Mouse (Mus musculus) macrophage (primary cell): Measurements from ENCODE around the gene Tgfb1. TPM values are rescaled to one million over a fixed set of nuclear protein-coding genes. Genes with fewer than 3 reads are reported as not detected.

Source experiments
- H3K27ac ChIP-seq: fragments of 350-480 bp; formaldehyde crosslinking; 2 replicates; pipeline ENCODE4 v1.9.0; 2021
- H3K36me3 ChIP-seq: fragments of 350-480 bp; formaldehyde crosslinking; 2 replicates; pipeline ENCODE4 v1.9.0; 2021; ENCODE audit errors: inconsistent target
- H3K4me3 ChIP-seq: fragments of 350-480 bp; formaldehyde crosslinking; 2 replicates; pipeline ENCODE4 v1.9.0; 2021; ENCODE audit errors: inconsistent target
- H3K79me2 ChIP-seq: fragments of 350-480 bp; formaldehyde crosslinking; 2 replicates; pipeline ENCODE4 v1.9.0; 2021; ENCODE audit errors: inconsistent target
- WGBS: methylation state at CpG from one replicate; pipeline ENCODE4 v1.1.7; 2026; ENCODE audit warnings: inconsistent platforms; ENCODE audit not compliant: missing documents; 5-methylcytosine and 5-hydroxymethylcytosine counted together
- polyA plus RNA-seq: library from polyadenylated mRNA; stranded (reverse); fragments of 250-400 nt; gene quantifications from 3 replicates; pipeline ENCODE4 v1.2.4, GENCODE M21; 2018; ENCODE audit warnings: inconsistent platforms

The Tgfb1 gene
- polyA plus RNA-seq, 1 experiment from 2014 or later = 471 TPM

DNA sequence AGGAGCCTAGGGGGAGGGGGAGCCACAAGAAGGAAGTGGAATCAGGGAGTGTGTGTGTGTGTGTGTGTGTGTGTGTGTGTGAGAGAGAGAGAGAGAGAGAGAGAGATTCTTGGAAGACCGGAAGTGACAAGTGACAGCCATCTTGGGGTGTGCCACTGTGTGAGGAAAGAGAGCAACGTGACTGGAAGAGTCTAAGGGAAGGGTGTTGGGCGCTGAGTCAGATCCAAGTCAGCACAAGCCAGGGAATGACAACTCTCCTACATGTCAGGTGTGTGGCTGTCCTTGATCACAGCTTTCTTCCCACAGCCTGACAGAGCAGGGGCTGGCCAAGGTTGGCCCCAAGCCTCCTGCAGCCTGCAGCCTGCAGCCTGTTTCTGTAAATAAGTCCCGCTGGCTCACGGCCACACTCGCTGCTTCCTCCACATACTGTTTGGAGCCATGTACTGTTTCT, 19.0 kb downstream of the Tgfb1 start:
- H3K4me3 ChIP-seq = no peak overlapping the region
- 24% methylated on average over 6 of the region's 6 CpGs for WGBS
- H3K36me3 ChIP-seq = peaks cover 26% of the 10 kb centered on the region
- H3K79me2 ChIP-seq = peaks cover 42% of the 10 kb centered on the region
- peak overlapping the region; percentile 97 for H3K27ac ChIP-seq

DNA sequence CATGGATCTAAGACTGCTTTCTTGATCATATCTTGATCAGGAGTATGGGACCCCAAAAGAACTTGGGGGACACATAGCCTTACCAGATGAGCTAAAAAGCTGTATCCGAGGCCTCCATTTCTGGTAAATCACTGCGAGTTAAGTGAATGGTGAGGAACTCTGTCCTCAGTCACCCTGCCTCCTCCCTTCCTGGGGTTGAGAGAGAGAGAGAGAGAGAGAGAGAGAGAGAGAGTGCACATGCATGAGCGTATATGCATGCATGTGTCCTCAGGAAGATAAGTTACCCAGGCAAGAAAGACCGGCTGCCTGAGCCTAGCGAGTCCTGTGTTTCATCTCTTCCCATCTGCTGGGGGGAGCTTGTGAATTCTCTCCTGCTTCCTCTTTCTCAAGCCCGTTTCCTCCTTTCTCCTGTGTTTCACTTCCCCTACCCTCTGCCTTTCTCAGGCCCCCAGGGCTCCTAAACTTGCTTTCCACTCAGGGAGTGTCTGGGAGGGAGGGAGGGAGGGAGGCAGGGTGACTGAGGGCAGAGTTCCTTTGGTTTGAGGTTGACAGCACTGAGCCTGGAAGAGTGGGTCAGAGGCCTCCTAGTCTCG, 19.9 kb downstream of the Tgfb1 start:
- Histone ChIP-seq H3K27ac (peak overlapping the region; percentile 97), H3K79me2 (peaks cover 34% of the 10 kb centered on the region), H3K36me3 (peaks cover 17% of the 10 kb centered on the region), H3K4me3 (no peak overlapping the region)
- WGBS = 3% methylated on average over 7 of the region's 7 CpGs

DNA sequence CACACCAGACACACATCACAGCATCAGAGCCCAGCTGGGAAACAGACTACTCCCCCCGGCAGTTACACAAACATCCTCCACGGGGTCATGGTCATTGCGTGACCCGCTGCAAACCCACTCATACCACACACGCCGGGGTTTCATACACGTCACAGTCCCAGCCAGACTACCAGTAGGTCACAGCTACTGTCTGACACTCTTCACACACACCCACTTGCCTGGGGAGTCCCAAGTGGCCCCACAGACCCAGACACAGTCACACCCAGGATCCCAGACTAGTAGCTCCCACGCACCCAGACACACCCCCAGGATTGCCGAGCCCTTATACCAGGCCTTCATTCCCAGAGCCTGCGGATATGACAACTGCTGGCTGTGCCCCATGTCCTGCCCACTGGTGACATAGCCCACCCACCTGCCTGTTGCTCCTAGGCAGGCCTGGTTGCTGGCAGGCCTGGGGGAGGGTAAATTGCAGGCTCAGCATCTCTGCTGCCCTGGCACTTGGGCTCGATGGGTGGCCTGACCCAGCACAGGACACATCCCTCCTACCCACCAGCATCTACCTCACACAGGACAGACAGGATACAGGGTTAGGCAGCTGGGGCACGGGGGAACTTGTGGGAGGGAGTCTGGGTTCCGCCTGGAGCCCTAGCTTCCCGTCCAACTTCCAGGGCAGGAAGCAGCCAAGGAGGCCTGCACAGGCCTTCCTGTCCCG, 20.9 kb downstream of the Tgfb1 start:
- Histone ChIP-seq H3K27ac (peak overlapping the region; percentile 97), H3K4me3 (no peak overlapping the region), H3K79me2 (peaks cover 23% of the 10 kb centered on the region; the same call in 1 of the 2 replicates), H3K36me3 (peaks cover 9% of the 10 kb centered on the region)
- WGBS = 25% methylated on average over 14 of the region's 15 CpGs

DNA sequence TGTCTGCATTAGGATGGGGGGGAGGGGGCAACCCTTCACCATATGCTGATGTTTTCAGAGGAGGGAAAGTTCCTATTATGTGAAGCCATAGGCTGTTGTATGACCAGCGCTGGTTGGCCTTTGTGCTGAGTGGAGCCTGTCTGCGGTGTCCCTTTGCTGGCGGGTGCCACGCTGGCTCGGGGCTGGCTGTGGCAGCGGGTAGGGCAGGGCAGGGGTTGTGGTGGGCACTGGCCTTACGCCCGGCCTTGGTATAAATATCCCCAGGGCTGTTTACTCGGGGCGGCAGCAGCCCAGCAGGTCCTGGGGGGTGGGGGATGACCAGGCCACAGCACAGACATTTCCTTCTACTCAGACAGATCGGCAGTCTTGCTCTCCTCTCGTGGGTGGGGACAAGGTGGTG, 23.2 kb downstream of the Tgfb1 start:
- Histone ChIP-seq H3K79me2 (peaks cover 17% of the 10 kb centered on the region; the same call in 1 of the 2 replicates), H3K36me3 (peaks cover 24% of the 10 kb centered on the region), H3K27ac (no peak overlapping the region), H3K4me3 (no peak overlapping the region)
- WGBS = 32% methylated on average over 12 of the region's 12 CpGs

DNA sequence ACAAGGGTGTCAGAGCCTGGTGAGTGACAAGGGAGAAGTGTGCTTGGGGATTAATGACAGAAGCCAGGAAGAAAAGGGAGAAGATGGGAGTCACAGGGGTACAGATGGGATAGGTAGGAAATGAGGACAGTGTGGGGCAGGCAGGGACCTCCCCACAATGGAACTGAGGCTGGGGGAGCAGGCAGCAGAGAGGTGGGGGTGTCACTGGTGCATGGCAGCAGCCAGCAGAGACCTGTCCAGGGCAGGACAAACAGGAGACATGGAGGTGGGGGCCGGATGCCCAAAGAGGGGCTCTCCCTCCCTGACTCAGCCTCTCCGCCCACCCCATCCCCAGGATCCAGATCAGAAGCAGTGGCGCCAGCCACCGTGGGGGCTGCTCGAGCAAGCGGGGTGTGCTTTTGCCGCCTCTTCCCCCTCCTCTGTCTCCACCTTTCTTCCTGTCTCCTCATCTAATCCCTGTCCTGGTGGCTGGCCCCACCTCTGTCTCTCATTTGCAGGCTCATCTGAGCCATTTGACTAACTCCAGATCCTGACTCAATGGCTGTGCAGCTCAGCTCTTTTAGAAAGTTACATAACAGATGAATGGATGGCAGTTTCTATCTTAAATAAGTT, 23.8 kb downstream of the Tgfb1 start:
- Histone ChIP-seq H3K79me2 (peaks cover 23% of the 10 kb centered on the region; the same call in 1 of the 2 replicates), H3K4me3 (no peak overlapping the region), H3K27ac (0 out of 2 replicates have a peak overlapping the region, but pooled peaks have one; percentile 10), H3K36me3 (peaks cover 30% of the 10 kb centered on the region)
- 46% methylated on average over 7 of the region's 7 CpGs for WGBS

DNA sequence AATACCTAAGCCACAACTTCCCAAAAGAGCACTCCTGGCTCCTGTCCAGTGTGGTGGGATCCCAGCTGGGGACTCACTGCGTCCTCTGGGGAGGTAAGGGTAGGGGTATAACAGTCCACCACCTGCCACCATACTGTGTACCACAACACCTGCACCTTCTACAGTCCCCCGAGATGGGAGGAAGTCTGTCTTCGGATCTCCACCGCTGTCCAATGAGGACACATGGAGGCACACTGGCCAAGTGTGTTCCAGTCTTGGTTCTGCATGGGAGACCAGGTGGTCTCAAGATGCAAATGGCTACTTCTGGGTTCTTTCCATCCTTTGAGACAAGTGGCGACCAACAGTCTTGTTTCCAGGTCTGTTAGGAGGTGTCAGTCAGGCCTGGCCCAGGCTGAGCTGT, 24.4 kb downstream of the Tgfb1 start:
- H3K27ac ChIP-seq = peak overlapping the region; percentile 10; the same call in 1 of the 2 replicates
- 57% methylated on average over 5 of the region's 5 CpGs for WGBS
- peaks cover 34% of the 10 kb centered on the region for H3K36me3 ChIP-seq
- no peak overlapping the region for H3K4me3 ChIP-seq
- H3K79me2 ChIP-seq = peaks cover 29% of the 10 kb centered on the region; the same call in 1 of the 2 replicates

DNA sequence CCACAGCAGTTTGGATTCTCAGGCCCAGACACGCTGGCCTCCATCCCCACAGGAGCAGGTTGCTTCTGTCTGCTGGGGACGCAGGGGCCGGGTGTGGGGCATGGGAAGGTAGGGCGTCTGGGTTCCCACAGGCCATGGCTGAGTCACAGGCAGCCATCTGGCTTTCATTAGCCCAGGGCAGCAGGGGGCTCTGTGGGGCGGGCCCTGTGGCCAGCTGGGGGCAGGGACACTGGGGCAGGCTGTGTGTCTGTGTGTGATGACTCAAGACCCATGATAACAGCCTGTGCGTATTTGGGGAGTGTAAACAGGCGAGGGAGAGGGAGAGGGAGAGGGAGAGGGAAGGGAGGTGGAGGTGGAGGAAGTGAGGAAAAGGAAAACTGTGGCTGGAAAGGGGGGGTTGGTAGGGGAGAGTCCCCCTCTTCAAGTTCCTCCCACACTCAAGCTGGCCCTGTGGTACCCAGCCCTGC, 25.0 kb downstream of the Tgfb1 start:
- peaks cover 35% of the 10 kb centered on the region for H3K79me2 ChIP-seq
- WGBS = 21% methylated on average over 7 of the region's 7 CpGs
- peaks cover 36% of the 10 kb centered on the region for H3K36me3 ChIP-seq
- peak overlapping the region; percentile 10 for H3K27ac ChIP-seq
- H3K4me3 ChIP-seq = no peak overlapping the region

DNA sequence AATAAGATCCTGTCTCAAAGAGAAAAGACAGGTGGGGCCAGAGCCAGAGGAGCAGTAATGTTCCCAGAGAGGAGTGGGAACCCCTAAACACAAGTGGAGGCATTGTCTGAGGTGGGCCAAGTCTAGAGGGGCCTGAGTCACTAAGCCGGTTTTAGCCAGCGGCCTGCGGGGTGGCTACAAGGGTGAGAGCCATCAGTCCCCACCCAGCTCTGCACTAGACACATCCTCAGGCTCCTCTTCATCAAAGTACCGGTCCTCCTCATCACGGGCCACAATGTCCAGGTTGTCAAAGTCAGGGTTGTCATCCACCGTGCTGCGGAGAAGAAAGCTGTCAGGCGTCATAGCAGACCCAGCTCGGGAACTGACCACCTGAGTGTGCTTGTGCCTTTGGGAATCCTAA, 26.0 kb downstream of the Tgfb1 start:
- WGBS = 96% methylated on average over 9 of the region's 9 CpGs
- Histone ChIP-seq H3K27ac (no peak overlapping the region), H3K4me3 (no peak overlapping the region), H3K36me3 (peaks cover 36% of the 10 kb centered on the region), H3K79me2 (peaks cover 40% of the 10 kb centered on the region)

DNA sequence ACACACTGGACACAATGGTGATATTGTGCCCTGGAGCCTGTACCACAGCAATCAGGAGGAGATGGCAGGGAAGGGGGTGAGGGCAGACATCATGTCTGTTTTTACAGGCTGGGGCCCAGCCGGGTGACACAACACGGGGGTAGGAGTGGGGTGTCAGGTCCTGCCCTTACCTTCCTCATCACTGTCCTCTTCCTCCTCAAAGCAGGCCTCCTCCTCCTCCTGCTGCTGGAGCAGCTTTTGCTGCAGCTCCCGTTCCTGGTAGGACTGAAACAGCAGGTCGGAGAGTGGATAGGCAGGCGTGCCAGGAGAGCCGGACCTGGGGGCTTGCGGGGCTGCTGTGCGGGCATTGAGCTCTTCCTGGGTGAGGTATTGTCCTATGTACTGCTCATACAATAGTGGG, 27.8 kb downstream of the Tgfb1 start:
- no peak overlapping the region for H3K4me3 ChIP-seq
- H3K36me3 ChIP-seq = peaks cover 36% of the 10 kb centered on the region
- H3K27ac ChIP-seq = no peak overlapping the region
- WGBS = 93% methylated on average over 7 of the region's 8 CpGs
- peaks cover 45% of the 10 kb centered on the region for H3K79me2 ChIP-seq

DNA sequence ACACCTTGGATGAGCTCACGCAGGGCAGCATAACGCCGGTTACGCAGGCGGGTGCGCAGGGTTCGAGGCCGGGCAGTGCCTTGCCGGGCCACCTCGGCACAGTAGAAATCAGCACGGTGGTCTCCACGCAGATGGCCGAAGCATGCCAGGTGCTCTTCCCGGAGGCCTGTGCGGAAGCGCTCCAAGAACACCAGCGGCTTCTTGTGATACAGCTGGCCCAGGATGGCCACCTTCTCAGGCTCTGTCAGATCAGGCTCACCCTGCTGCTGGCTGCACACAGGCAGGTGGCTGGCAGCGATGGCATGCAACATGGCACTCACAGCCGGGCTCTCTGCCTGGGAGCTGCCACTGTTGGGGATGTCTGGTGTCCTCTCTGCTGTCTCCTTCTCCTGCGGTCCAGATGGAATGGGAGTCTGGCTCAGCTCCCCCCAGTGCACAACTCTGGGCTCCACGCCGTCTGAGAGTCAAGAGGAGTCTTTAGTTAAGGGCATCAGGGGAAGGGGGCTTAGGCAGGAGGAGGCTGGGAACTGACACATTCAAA, 29.0 kb downstream of the Tgfb1 start:
- Histone ChIP-seq H3K79me2 (peaks cover 45% of the 10 kb centered on the region), H3K4me3 (no peak overlapping the region), H3K27ac (no peak overlapping the region), H3K36me3 (peaks cover 36% of the 10 kb centered on the region)
- WGBS = 96% methylated on average over 21 of the region's 22 CpGs

DNA sequence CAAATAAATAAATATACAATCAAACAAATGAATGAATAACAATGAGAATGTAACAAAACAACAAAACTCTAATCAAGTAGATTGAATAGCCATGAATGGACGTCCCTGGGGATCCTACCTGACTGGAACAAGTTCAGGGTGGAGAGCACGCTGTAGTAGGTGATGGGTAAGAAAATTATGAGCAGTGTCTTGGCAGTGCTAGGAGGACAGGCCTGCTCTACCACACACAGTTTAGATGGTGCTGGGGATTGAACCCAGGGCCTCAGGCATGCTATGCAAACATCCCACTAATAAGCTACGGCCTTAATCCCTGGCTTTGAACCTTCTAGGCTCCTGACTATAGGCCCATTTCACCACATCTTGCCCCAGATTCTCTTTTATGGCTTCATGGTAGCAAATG, 30.7 kb downstream of the Tgfb1 start:
- H3K79me2 ChIP-seq = peaks cover 45% of the 10 kb centered on the region
- no peak overlapping the region for H3K27ac ChIP-seq
- peaks cover 36% of the 10 kb centered on the region for H3K36me3 ChIP-seq
- H3K4me3 ChIP-seq = peak overlapping the region; percentile 86; the same call in 1 of the 2 replicates
- 97% methylated on average over 3 of the region's 3 CpGs for WGBS

DNA sequence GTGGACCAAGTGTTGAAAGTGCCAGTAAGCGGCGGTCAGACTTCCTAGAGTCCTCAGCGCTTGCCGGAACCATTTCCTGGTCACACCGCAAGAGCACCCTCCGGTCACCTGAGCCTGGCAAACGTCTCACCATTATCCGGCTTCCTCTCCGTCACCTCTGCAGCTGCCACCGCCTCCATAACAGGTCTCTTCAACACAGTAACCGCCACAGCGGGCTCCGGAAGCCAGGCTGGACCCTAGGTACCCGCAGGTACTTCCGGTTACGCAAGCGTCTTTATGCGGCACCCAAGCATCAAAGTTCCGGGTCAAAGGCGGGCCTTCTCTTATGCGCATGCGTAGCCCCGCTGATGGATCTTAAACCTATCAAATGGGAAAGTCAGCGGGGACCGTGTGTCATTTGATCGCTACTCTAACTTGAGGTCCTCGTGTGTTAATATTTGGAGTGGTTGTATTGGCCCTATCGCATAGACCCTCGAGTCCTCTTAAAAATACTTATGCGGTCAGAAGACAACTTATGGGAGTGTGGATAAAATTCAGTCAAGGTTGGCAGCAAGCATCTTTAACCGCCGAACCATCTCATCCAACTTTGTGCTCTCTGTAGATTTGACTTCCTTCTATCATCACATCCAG, 32.1 kb downstream of the Tgfb1 start, which contains the start of gene Ccdc97:
Ccdc97 (minus strand) TSS at position 301 of the 630 bp plus-strand sequence.
- Histone ChIP-seq H3K79me2 (peaks cover 45% of the 10 kb centered on the region), H3K4me3 (peak within 1 kb of the TSS; percentile 86), H3K27ac (peak within 1 kb of the TSS; percentile 90), H3K36me3 (peaks cover 31% of the 10 kb centered on the region)
- 0% methylated on average over 32 of the region's 32 CpGs for WGBS

DNA sequence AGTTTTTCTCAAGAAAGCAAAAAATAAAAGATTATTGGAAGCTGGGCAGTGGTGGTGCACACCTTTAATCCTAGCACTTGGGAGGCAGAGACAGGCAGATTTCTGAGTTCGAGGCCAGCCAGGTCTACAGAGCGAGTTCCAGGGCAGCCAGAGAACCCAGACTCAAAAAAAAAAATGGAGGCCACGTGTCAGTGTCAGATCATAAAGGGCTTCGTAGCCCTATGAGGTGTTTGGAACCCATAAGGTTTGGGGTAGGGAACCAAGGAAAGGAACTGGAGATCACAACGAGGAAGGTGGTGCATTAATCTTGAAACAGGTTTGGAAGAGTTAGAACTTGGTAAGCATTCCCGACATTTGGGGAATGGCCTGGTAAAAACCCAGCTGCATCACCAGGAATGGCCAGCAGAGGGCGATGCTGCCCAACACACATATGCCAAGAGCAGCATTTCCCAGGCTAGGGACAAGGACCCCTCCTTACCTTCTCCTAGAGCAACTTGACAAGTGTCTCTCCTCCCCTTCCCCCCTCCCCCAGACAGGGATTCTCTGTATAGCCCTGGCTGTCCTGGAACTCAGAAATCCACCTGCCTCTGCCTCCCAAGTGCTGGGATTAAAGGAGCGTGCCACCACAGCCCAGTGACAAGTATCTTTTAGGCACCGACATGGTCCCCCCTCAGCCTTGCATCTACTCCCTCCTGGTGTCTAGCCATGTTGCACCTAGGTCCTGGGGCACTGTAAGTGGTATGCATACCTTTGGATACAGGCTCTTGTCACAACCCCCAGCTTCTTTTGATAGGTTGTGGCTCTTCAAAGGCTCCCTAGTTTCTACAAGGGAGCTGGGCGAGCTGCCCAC, 33.2 kb downstream of the Tgfb1 start:
- WGBS = 41% methylated on average over 10 of the region's 10 CpGs
- Histone ChIP-seq H3K4me3 (no peak overlapping the region), H3K27ac (peak overlapping the region; percentile 90), H3K79me2 (peaks cover 39% of the 10 kb centered on the region), H3K36me3 (peaks cover 31% of the 10 kb centered on the region)
